Mouse (Mus musculus) right cerebral cortex, postnatal 10 days (tissue): ENCODE measurements around the gene Map7d3.

Source experiments
- DNase-seq, 2 experiments: peaks; one replicate each; pipeline ENCODE4 v3.0.0; 2021; ENCODE audit warnings: low spot score in 2 of 2

The Map7d3 gene

DNA sequence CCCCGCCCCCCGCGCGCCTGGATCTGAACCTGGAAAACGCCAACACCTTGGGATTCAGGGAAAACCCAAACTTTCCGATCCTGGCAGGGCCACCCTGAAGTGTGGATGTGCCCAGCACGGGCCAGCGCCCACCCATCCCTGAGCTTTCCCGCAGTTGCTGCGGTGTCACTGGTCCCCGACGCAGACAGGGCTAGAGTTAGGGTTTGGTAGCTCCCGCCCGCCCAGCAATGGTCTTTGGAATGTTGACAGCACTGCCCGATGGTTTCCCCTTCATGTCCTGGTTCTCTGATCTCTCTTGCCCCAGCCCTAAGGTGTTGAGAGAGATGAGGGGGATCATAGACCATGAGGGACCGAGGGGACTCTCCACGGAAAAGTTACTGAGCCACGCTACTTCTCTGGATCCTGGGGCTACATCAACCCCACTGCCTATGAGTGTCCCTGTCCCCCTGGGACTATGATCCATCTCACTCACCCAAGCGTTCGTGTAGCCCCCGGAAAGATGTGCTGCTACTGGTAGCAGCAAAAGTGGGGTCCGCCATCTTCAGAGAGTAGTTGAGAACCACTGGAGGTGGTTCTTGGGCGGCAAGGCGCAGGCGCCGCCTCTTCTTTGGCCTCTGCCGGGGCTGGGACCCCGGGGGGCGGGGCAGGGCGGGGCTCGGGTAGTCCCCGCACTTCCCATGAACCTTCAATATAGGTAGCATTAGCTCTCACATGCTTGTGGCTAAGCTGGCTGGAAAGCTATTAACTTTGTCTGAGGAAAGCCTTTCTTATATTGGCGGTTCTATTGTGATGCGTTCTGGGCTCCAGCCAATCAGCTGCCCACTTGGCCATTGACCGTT is at the start of gene Map7d3:
Map7d3 (minus strand) TSS at position 562 of the 839 bp plus-strand sequence.
- DNase-seq = no peak

DNA sequence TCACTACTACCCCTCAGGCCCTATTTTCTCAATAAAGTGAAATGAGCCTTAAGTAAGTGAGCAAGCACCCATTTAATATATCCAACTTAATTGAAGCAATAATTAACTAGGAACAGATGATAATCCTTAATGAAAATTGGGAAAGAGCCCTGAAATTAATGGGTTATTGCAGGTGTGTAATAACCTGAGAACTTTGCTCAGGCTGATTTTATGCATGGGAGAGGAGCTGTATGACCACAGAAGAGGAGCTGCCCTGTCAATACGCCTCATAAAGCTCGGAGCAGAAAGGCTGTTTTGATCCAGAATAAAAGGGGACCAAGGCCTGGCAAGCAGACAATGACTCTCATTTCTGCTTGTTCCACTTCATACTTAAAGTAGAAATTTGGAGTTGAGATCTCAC is 47.7 kb upstream of the Map7d3 start, which contains the start of gene Adgrg4:
Adgrg4 (plus strand) TSS at position 301 of the 400 bp plus-strand sequence.
- no peak for DNase-seq

DNA sequence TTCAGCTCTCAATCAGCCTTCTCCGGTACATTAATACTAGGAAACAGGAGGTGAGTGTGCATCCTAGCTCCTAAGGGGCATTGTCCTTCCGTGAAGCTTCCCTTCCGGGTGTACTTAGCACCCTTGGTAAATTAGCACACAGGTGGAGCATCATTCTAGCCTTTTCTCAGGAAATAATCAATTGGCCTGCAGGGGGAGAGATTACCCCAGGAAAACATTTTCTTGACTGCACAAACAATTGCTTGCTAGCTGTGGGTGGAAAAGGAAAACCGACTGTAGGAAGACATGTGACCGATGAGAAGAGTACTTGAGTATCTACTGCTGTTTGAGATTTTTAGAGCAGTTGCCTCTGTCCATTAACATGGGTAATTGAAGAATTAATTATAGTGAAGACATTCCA is 19.1 kb upstream of the Map7d3 start:
- no peak for DNase-seq

- DNase-seq = peak in 1 of 2 experiments; percentile 45
Measured at GRCm38 (mm10) chrX:56839369-56839768, 17.2 kb upstream of the Map7d3 start.

GRCm38 (mm10) chrX:56835842-56836241 is 13.7 kb upstream of the Map7d3 start:
- DNase-seq = no peak

DNA sequence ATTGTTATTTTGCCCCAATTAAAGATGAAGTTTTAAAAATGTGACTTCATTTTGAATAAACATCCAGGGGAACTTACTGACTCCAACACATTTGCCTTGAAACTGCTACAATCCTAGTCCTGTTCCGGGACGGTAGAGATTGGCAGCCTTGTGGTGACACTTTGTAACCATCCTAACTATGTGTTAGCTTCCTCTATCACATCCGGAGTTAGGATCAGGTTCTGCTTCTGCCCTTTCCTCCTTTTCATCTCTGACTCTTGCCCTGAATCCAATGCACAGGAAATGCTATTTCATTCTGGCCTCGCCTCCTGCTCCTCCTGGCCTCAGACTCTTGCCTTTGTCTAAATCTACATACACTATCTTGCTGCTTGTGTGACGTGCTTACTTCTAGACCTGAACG is 5.4 kb upstream of the Map7d3 start:
- DNase-seq = no peak

DNA sequence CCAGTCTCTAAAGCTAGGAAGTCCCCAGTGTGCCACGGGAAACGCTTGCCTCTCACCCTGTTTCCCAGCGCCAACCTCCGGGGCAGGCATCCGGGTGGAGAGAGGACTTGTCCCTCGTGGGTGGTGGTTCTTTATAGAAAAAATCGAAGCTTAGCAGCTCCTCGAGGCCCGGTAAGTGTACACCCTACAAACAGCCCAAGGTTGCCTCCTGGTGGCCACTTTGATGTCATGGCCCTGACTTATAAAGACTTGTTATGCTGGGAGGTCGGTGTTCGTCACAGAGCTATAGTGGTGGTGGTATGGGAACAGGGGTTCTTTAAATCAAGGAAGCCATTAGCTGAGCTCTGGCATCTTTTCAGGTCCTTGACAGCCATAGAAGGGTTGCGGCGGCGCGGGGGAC is 30.9 kb downstream of the Map7d3 start:
- peak; percentile 39 to 64 for DNase-seq

- DNase-seq = no peak
Measured at GRCm38 (mm10) chrX:56790591-56790990, 31.5 kb downstream of the Map7d3 start.

GRCm38 (mm10) chrX:56787486-56787885 is 34.6 kb downstream of the Map7d3 start:
- no peak for DNase-seq

GRCm38 (mm10) chrX:56786281-56787061 is 35.7 kb downstream of the Map7d3 start:
- peak in 1 of 2 experiments; percentile 23 for DNase-seq

DNA sequence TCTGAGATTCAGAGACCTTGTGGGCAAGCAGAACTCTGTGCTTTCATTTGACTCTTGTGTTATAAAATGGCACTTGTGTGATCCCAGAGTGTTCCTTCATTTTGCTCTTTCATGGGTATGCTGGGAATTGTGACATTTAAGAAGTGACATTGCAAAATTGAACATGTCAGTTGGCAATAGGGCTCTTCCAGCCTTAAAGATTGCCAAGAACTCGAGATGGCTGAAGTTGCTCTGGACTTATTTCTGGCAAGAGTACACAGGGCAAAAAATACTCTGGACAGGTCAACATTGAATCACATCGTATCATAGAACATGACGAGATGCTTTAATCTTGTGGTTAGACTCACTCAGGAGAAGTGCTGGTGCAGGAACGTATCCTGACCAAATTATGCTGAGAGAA is 48.8 kb downstream of the Map7d3 start:
- DNase-seq = no peak

GRCm38 (mm10) chrX:56771751-56772150 is 50.4 kb downstream of the Map7d3 start:
- DNase-seq = no peak

DNA sequence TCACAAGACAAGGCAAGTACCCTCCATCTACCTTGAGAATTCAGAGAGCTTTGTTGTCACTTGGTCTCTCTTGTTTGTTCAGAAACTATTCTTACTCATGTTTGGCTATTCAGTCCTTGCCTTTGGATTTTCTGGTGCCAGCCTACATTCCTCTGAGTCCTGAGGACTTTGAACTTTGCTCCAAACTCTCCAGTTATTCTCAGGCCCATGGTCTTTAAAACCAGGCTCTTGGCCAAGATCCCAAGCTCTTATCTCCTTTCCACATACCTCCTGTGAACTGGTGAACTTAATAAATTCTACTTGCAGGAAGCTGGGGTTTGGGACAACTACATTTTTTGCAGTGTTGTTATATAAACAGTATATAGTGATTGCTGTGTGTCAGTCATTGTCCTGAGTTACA is 52.3 kb downstream of the Map7d3 start:
- no peak for DNase-seq

DNA sequence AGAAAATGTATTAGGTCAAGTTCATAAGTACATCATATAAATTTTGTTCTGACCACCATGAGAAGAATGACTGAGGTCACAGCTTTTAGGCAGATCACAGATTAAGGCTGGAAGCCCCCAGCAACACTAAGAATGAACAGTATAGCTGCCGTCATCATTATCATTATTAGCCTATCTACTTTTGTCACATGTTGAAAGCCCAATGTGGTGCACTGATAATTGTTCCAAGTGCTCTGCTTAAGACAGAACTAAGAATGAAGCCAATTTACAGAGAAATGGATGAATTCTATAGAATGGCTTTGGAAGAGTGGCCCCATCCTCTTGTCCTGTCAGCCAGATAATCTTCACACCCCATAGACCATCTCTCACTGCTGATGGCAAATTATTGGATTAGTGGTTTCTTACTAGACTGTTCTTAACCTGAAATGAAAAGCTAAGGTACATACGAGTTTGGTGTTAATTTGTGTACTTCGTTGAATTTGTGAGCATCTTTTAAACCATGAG is 61.8 kb downstream of the Map7d3 start:
- no peak for DNase-seq

DNA sequence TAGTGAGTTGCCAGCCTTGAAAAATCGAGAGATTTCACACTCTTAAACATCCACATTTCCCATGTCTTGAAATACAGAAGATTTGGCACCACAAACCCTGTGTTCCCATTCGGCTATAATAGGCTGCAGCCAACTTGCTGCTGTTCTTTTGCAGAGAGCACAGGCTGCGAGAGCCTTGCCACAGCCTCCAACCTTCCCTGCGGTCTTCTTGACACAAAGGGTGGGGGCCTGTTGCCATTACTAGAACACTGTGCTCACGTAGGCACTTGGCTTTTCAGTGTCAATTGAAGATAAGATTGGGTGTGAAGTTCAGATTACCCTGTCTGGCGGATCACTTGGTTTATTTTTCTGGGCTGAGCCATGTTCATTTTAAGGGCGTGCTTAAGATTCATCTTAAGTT is 65.8 kb downstream of the Map7d3 start:
- peak in 1 of 2 experiments; percentile 18 for DNase-seq

GRCm38 (mm10) chrX:56755646-56756045 is 66.5 kb downstream of the Map7d3 start:
- DNase-seq = peak; percentile 24 to 28

- DNase-seq = peak in 1 of 2 experiments; percentile 24
Measured at GRCm38 (mm10) chrX:56753317-56754289, 68.5 kb downstream of the Map7d3 start.

DNA sequence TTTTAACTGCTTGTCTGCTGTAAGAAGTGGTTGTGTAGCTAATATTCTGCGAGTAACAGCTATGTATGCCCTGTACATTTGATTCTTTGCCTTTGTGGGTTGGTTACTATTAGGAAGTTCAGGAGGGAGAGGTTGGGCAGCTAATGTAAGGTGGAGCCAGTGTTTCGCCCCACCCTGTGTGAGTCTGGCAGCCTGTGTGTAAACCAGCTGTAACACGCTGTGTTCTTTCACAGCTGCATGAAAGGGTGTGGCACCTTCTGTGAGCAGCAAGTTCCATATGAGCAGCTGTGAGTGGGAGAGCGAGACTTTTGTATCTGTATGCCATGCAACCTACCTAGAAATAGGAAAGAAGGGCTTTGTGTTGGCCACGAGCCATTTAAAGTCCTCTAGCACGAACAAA is 70.0 kb downstream of the Map7d3 start:
- DNase-seq = no peak

GRCm38 (mm10) chrX:56751536-56751935 is 70.6 kb downstream of the Map7d3 start:
- no peak for DNase-seq
